Mouse (Mus musculus) urinary bladder, postnatal 10 days (tissue): ENCODE measurements around the gene 4930556J24Rik.
"Not testable (repeated sequence)": the region's sequence is repeated elsewhere in the genome, so short reads cannot be mapped to it uniquely, and the experiment has no call there.

Experiments
- DNase-seq: peaks from one replicate; pipeline ENCODE4 v3.0.0; 2022; ENCODE audit warnings: low spot score

The 4930556J24Rik gene

GRCm38 (mm10) chr11:3921281-3921850 is 55.2 kb downstream of the 4930556J24Rik start:
- DNase-seq: no peak

- DNase-seq: no peak
Measured at GRCm38 (mm10) chr11:3920476-3920875, 56.1 kb downstream of the 4930556J24Rik start.

GRCm38 (mm10) chr11:3918738-3919137 is 57.8 kb downstream of the 4930556J24Rik start:
- no peak for DNase-seq

- peak; percentile 57 for DNase-seq
Measured at GRCm38 (mm10) chr11:3914109-3914840, 62.3 kb downstream of the 4930556J24Rik start, which contains the start of gene Slc35e4. Slc35e4 (minus strand) TSS chr11:3914664.

- peak; percentile 77 for DNase-seq
Measured at GRCm38 (mm10) chr11:3913316-3914108, 63.1 kb downstream of the 4930556J24Rik start.

- no peak for DNase-seq
Measured at GRCm38 (mm10) chr11:3912875-3913271, 63.7 kb downstream of the 4930556J24Rik start.

- no peak for DNase-seq
Measured at GRCm38 (mm10) chr11:3912100-3912874, 64.3 kb downstream of the 4930556J24Rik start.

- not testable (repeated sequence) for DNase-seq
Measured at GRCm38 (mm10) chr11:3911440-3911839, 65.1 kb downstream of the 4930556J24Rik start.

- no peak for DNase-seq
Measured at GRCm38 (mm10) chr11:3910513-3911310, 65.9 kb downstream of the 4930556J24Rik start.

- DNase-seq: no peak
Measured at GRCm38 (mm10) chr11:3909236-3909635, 67.3 kb downstream of the 4930556J24Rik start.

GRCm38 (mm10) chr11:3905446-3905845 is 71.1 kb downstream of the 4930556J24Rik start:
- no peak for DNase-seq

- DNase-seq: no peak
Measured at GRCm38 (mm10) chr11:3904673-3905072, 71.9 kb downstream of the 4930556J24Rik start.

- no peak for DNase-seq
Measured at GRCm38 (mm10) chr11:3903046-3903445, 73.5 kb downstream of the 4930556J24Rik start.

GRCm38 (mm10) chr11:3902516-3902915 is 74.1 kb downstream of the 4930556J24Rik start:
- no peak for DNase-seq

GRCm38 (mm10) chr11:3900296-3900695 is 76.3 kb downstream of the 4930556J24Rik start:
- DNase-seq: no peak

GRCm38 (mm10) chr11:3895933-3896332 is 80.6 kb downstream of the 4930556J24Rik start:
- DNase-seq: no peak

GRCm38 (mm10) chr11:3895458-3895857 is 81.1 kb downstream of the 4930556J24Rik start:
- no peak for DNase-seq

GRCm38 (mm10) chr11:3894406-3895281 is 81.9 kb downstream of the 4930556J24Rik start, which contains the start of the genes 4921536K21Rik and Dusp18:
4921536K21Rik (minus strand) TSS chr11:3895098.
Dusp18 (plus strand) TSS chr11:3895240.
- DNase-seq: peak; percentile 59

GRCm38 (mm10) chr11:3893970-3894369 is 82.6 kb downstream of the 4930556J24Rik start:
- DNase-seq: no peak
